Mouse (Mus musculus): ENCODE results near the gene Ralgapa2.

DNA sequence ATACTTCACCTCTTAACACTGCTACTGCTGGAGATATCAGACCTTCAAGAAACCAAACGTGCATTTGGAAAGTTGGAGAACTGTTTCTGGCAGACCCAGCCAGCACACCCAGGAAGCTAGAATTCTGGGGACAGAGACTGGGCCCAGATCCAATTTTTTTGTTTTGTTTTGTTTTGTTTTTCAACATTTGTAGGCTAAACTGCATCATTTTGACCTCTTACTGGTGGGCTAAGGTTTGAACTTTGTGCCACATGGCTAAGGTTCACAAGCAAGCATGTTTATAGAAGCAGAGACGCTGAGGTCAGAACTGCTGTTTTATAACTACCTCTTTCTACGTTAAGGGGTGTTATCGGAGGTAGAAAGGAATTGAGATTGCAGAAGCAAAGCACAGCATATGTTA lies 39.7 kb upstream of the Ralgapa2 start:
- no peak for TF ChIP-seq GATA1 (IDR thresholded peaks at IDR 0.05; ENCODE audit: low read length)
- TF ChIP-seq TAL1 (IDR thresholded peaks at IDR 0.05; ENCODE audit: low read length) = no peak

Measured in erythroblast, embryonic 14.5 days (primary cell).